Mouse (Mus musculus) left cerebral cortex, postnatal 36 days (tissue): ENCODE measurements around the gene Sugp2. TPM values are rescaled to one million over a fixed set of nuclear protein-coding genes. Genes with fewer than 3 reads are reported as not detected.

ENCODE experiments used
- DNase-seq, 2 experiments: peaks; one replicate each; pipeline ENCODE4 v3.0.0; 2021 to 2022; ENCODE audit warnings: low spot score in 2 of 2, mixed read lengths in 1 of 2
- intact Hi-C: fragments of 180-260 bp; cut with DNase I; formaldehyde crosslinking; loops from one replicate; pipeline ENCODE4 v1.15.1; 2025
- total RNA-seq, 2 experiments: library from RNA; stranded (reverse); gene quantifications; 2 replicates each; pipeline ENCODE4 v1.2.3; 2021

Gene Sugp2
- total RNA-seq, 2 experiments from 2014 or later: 105 to 126 TPM

- intact Hi-C loops: no loop called here
- no peak for DNase-seq
Observed at GRCm38 (mm10) chr8:70219107-70219684, 14.8 kb upstream of the Sugp2 start.

GRCm38 (mm10) chr8:70220236-70220840 is 13.7 kb upstream of the Sugp2 start:
- DNase-seq: no peak

GRCm38 (mm10) chr8:70220911-70221310 is 13.1 kb upstream of the Sugp2 start:
- DNase-seq: no peak
- intact Hi-C loops: no loop called here

More at GRCm38 (mm10) chr8:70220236-70220840, 13.7 kb upstream of the Sugp2 start:
- intact Hi-C loops: no loop called here

- no peak for DNase-seq
- intact Hi-C loops: no loop called here
Observed at GRCm38 (mm10) chr8:70222041-70222440, 12.0 kb upstream of the Sugp2 start.

- intact Hi-C loops: no loop called here
- no peak for DNase-seq
Observed at GRCm38 (mm10) chr8:70223341-70223740, 10.7 kb upstream of the Sugp2 start.

GRCm38 (mm10) chr8:70227997-70228396 is 6.0 kb upstream of the Sugp2 start:
- intact Hi-C loops: no loop called here

GRCm38 (mm10) chr8:70230837-70231236 is 3.2 kb upstream of the Sugp2 start:
- intact Hi-C loops: loop anchor here (5.0 to 10.0 kb wide), 2 partner anchors 39 to 316 kb away; no protein-coding TSS in a partner anchor
- DNase-seq: no peak

More at GRCm38 (mm10) chr8:70227997-70228396, 6.0 kb upstream of the Sugp2 start:
- no peak for DNase-seq

- intact Hi-C loops: loop anchor here (5.0 to 10.0 kb wide), 2 partner anchors 41 to 319 kb away; no protein-coding TSS in a partner anchor
- no peak for DNase-seq
Observed at GRCm38 (mm10) chr8:70233606-70234005, 420 bp upstream of the Sugp2 start.

- intact Hi-C loops: loop anchor here (5.0 to 10.0 kb wide), 2 partner anchors 42 to 320 kb away; no protein-coding TSS in a partner anchor
- no peak for DNase-seq
Observed at GRCm38 (mm10) chr8:70234781-70235128, 729 bp downstream of the Sugp2 start.

GRCm38 (mm10) chr8:70237842-70238241 is 3.8 kb downstream of the Sugp2 start:
- no peak for DNase-seq
- intact Hi-C loops: loop anchor here (10.0 kb wide), 1 partner anchor 323 kb away; no protein-coding TSS in a partner anchor

- intact Hi-C loops: no loop called here
- DNase-seq: no peak
Observed at GRCm38 (mm10) chr8:70240642-70241041, 6.6 kb downstream of the Sugp2 start.

GRCm38 (mm10) chr8:70246622-70247021 is 12.6 kb downstream of the Sugp2 start:
- no peak for DNase-seq
- intact Hi-C loops: no loop called here

- intact Hi-C loops: no loop called here
- no peak for DNase-seq
Observed at GRCm38 (mm10) chr8:70247841-70248240, 13.8 kb downstream of the Sugp2 start.

- DNase-seq: no peak
Observed at GRCm38 (mm10) chr8:70254628-70255027, 20.6 kb downstream of the Sugp2 start.

GRCm38 (mm10) chr8:70257456-70257855 is 23.4 kb downstream of the Sugp2 start:
- intact Hi-C loops: no loop called here
- DNase-seq: no peak

More at GRCm38 (mm10) chr8:70254628-70255027, 20.6 kb downstream of the Sugp2 start:
- intact Hi-C loops: no loop called here

GRCm38 (mm10) chr8:70258600-70258999 is 24.6 kb downstream of the Sugp2 start:
- no peak for DNase-seq
- intact Hi-C loops: no loop called here

- intact Hi-C loops: no loop called here
- DNase-seq: no peak
Observed at GRCm38 (mm10) chr8:70259043-70259442, 25.0 kb downstream of the Sugp2 start.

GRCm38 (mm10) chr8:70267674-70268073 is 33.6 kb downstream of the Sugp2 start:
- intact Hi-C loops: no loop called here
- DNase-seq: no peak

- intact Hi-C loops: no loop called here
- DNase-seq: no peak
Observed at GRCm38 (mm10) chr8:70268311-70268710, 34.3 kb downstream of the Sugp2 start.

- DNase-seq: peak; percentile 46 to 49
- intact Hi-C loops: no loop called here
Observed at GRCm38 (mm10) chr8:70268799-70269565, 35.0 kb downstream of the Sugp2 start.

GRCm38 (mm10) chr8:70272949-70273348 is 38.9 kb downstream of the Sugp2 start:
- DNase-seq: no peak
- intact Hi-C loops: no loop called here
